Mouse (Mus musculus) cerebellum, adult 2 months (tissue): Measurements from ENCODE around the gene Lmo7.

ENCODE experiments used
- CTCF ChIP-seq: fragments of 200-500 bp; IDR thresholded peaks from 2 replicates; pipeline ENCODE4 v1.5.1; 2011; ENCODE audit warnings: low read depth, mild to moderate bottlenecking, control low read depth, low read length, moderate library complexity, borderline replicate concordance; ENCODE audit not compliant: insufficient read depth
- POLR2A ChIP-seq: fragments of 200-500 bp; IDR thresholded peaks from 2 replicates; pipeline ENCODE4 v1.6.1; 2011; ENCODE audit warnings: low read length, control low read depth, borderline replicate concordance; ENCODE audit not compliant: insufficient read depth

DNA sequence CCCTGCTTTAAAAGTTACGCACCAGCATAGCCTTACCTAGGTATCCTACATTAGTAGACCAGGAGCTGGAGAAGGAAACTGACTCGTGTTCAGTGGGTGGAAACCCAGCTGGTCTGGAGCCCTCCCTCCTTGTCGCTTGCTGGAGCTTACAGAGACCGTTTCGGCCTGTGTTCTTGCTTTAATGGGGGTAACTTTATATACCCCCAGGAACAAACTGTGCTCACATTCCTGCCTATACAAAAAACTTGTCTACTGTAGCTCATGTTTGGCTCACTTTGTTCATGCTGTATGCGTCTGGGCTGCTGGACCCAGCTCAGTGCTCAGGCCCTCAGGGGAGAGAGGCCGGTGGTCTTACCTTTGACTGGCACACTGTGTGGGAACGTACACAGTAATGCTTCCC lies 162.7 kb downstream of the Lmo7 start:
- TF ChIP-seq CTCF: no peak
- no peak for TF ChIP-seq POLR2A
